Mouse (Mus musculus) intestine, embryonic 14.5 days (tissue): ENCODE results near the gene Ankrd2. TPM values are rescaled to one million over a fixed set of nuclear protein-coding genes. Genes with fewer than 3 reads are reported as not detected.
A peak's percentile ranks its signal among the peaks of the same experiment; 100 is the strongest.

Experiments used
- ATAC-seq: fragments of 200-750 bp; cut with Nextera tagmentation; replicated peaks from 2 replicates; pipeline ENCODE4 v1.8.0; 2017; ENCODE audit warnings: low read depth, moderate number of reproducible peaks, moderate TSS enrichment, moderate library complexity; ENCODE audit not compliant: low FRiP score, low TSS enrichment
- DNase-seq: peaks from one replicate; pipeline ENCODE4 v3.0.0-alpha.2; 2018; ENCODE audit warnings: low spot score
- H3K27ac ChIP-seq: fragments of 300-500 bp; sonication (generic); 2 replicates; pipeline ENCODE4 v1.5.1; 2014; ENCODE audit warnings: low read depth, mild to moderate bottlenecking, control low read depth
- H3K27me3 ChIP-seq: fragments of 300-500 bp; sonication (generic); replicated peaks from 2 replicates; pipeline ENCODE4 v1.6.1; 2014; ENCODE audit warnings: low read length, control low read depth; ENCODE audit not compliant: control insufficient read depth, insufficient read depth
- H3K36me3 ChIP-seq: fragments of 300-500 bp; sonication (generic); 2 replicates; pipeline ENCODE4 v1.6.1; 2014; ENCODE audit warnings: low read length, control low read depth; ENCODE audit not compliant: control insufficient read depth, insufficient read depth
- H3K4me1 ChIP-seq: fragments of 300-500 bp; sonication (generic); replicated peaks from 2 replicates; pipeline ENCODE4 v1.6.1; 2014; ENCODE audit warnings: low read length, control low read depth, mixed read lengths; ENCODE audit not compliant: control insufficient read depth, insufficient read depth
- H3K4me2 ChIP-seq: fragments of 300-500 bp; sonication (generic); 2 replicates; pipeline ENCODE4 v1.6.1; 2014; ENCODE audit warnings: low read length
- H3K4me3 ChIP-seq: fragments of 300-500 bp; sonication (generic); 2 replicates; pipeline ENCODE4 v1.5.1; 2014; ENCODE audit warnings: low read depth, low read length, control low read depth, mixed read lengths
- H3K9ac ChIP-seq: fragments of 300-500 bp; sonication (generic); 2 replicates; pipeline ENCODE4 v1.6.1; 2014; ENCODE audit warnings: mild to moderate bottlenecking, low read length
- H3K9me3 ChIP-seq: fragments of 300-500 bp; sonication (generic); 2 replicates; pipeline ENCODE4 v1.6.1; 2016; ENCODE audit warnings: low read length, control low read depth; ENCODE audit not compliant: control insufficient read depth
- whole genome bisulfite sequencing: fragments of 180-500 bp; shearing (Covaris S2); extraction: QIAGEN DNeasy Blood & Tissue Kit; methylation state at CpG from one replicate; pipeline ENCODE4 v1.1.7; 2014; 5-methylcytosine and 5-hydroxymethylcytosine counted together
- polyA plus RNA-seq: library from polyadenylated mRNA; unstranded; fragments of >200 nt; fragmentation: Nextera tagmentation; extraction: Ambion mirVana; gene quantifications from 2 replicates; pipeline ENCODE4 v1.2.1, GENCODE M21; 2014

The Ankrd2 gene
- polyA plus RNA-seq, 1 experiment from 2014 or later = 0.27 TPM

GRCm38 (mm10) chr19:42009067-42009466, 26.7 kb upstream of the Ankrd2 start:
- ATAC-seq (no peak), DNase-seq (no peak)
- H3K27ac ChIP-seq = no peak overlapping the region
- H3K36me3 ChIP-seq = no peaks in the 10 kb centered on the region
- no peaks in the 10 kb centered on the region for H3K27me3 ChIP-seq
- H3K4me3 ChIP-seq = no peak overlapping the region
- no peak overlapping the region for H3K4me2 ChIP-seq
- H3K9me3 ChIP-seq = no peaks in the 10 kb centered on the region
- H3K4me1 ChIP-seq = peaks cover 7% of the 10 kb centered on the region; the same call in 1 of the 2 replicates
- 29% methylated on average over 7 of the region's 7 CpGs for WGBS
- H3K9ac ChIP-seq = no peak overlapping the region

GRCm38 (mm10) chr19:42010436-42010835, 25.4 kb upstream of the Ankrd2 start:
- no peaks in the 10 kb centered on the region for H3K36me3 ChIP-seq
- H3K9me3 ChIP-seq = no peaks in the 10 kb centered on the region
- H3K4me3 ChIP-seq = no peak overlapping the region
- WGBS = 69% methylated on average over 4 of the region's 4 CpGs
- no peak overlapping the region for H3K9ac ChIP-seq
- peaks cover 5% of the 10 kb centered on the region; the same call in 1 of the 2 replicates for H3K4me1 ChIP-seq
- ATAC-seq = no peak
- H3K27me3 ChIP-seq = no peaks in the 10 kb centered on the region
- no peak for DNase-seq
- no peak overlapping the region for H3K4me2 ChIP-seq
- no peak overlapping the region for H3K27ac ChIP-seq

GRCm38 (mm10) chr19:42011123-42011522, 24.7 kb upstream of the Ankrd2 start:
- Histone ChIP-seq H3K27me3 (no peaks in the 10 kb centered on the region), H3K9me3 (no peaks in the 10 kb centered on the region), H3K36me3 (no peaks in the 10 kb centered on the region), H3K9ac (no peak overlapping the region), H3K4me1 (peaks cover 5% of the 10 kb centered on the region; the same call in 1 of the 2 replicates), H3K27ac (no peak overlapping the region), H3K4me3 (no peak overlapping the region), H3K4me2 (no peak overlapping the region)
- 87% methylated on average over 7 of the region's 7 CpGs for WGBS
- DNase-seq (no peak), ATAC-seq (no peak)

- Histone ChIP-seq H3K27me3 (no peaks in the 10 kb centered on the region), H3K27ac (no peak overlapping the region), H3K9me3 (no peaks in the 10 kb centered on the region), H3K4me3 (no peak overlapping the region), H3K4me1 (peaks cover 3% of the 10 kb centered on the region; the same call in 1 of the 2 replicates), H3K36me3 (no peaks in the 10 kb centered on the region), H3K9ac (no peak overlapping the region), H3K4me2 (no peak overlapping the region)
- no peak for DNase-seq
- no peak for ATAC-seq
- WGBS = 85% methylated on average over 3 of the region's 3 CpGs
Observed at GRCm38 (mm10) chr19:42014231-42014825, 21.5 kb upstream of the Ankrd2 start.

GRCm38 (mm10) chr19:42015001-42015400, 20.8 kb upstream of the Ankrd2 start:
- Histone ChIP-seq H3K36me3 (no peaks in the 10 kb centered on the region), H3K9ac (no peak overlapping the region), H3K4me1 (peaks cover 3% of the 10 kb centered on the region; the same call in 1 of the 2 replicates), H3K27ac (no peak overlapping the region), H3K9me3 (no peaks in the 10 kb centered on the region), H3K4me2 (no peak overlapping the region), H3K4me3 (no peak overlapping the region), H3K27me3 (no peaks in the 10 kb centered on the region)
- 80% methylated on average over 6 of the region's 6 CpGs for whole genome bisulfite sequencing
- ATAC-seq = no peak
- no peak for DNase-seq

- no peak for ATAC-seq
- no peak overlapping the region for H3K9ac ChIP-seq
- no peak overlapping the region for H3K27ac ChIP-seq
Observed at GRCm38 (mm10) chr19:42016251-42016650, 19.5 kb upstream of the Ankrd2 start.

GRCm38 (mm10) chr19:42016840-42017239, 19.0 kb upstream of the Ankrd2 start:
- 74% methylated on average over 5 of the region's 5 CpGs for WGBS
- DNase-seq (no peak), ATAC-seq (no peak)
- Histone ChIP-seq H3K9me3 (no peaks in the 10 kb centered on the region), H3K4me1 (peaks cover 3% of the 10 kb centered on the region; the same call in 1 of the 2 replicates), H3K4me2 (no peak overlapping the region), H3K9ac (no peak overlapping the region), H3K27me3 (no peaks in the 10 kb centered on the region), H3K36me3 (no peaks in the 10 kb centered on the region), H3K4me3 (no peak overlapping the region), H3K27ac (peak overlapping the region; percentile 44)

More at GRCm38 (mm10) chr19:42016251-42016650, 19.5 kb upstream of the Ankrd2 start:
- Histone ChIP-seq H3K36me3 (no peaks in the 10 kb centered on the region), H3K27me3 (no peaks in the 10 kb centered on the region), H3K4me2 (no peak overlapping the region), H3K4me1 (peaks cover 3% of the 10 kb centered on the region; the same call in 1 of the 2 replicates), H3K4me3 (no peak overlapping the region), H3K9me3 (no peaks in the 10 kb centered on the region)
- no peak for DNase-seq
- 81% methylated on average over 4 of the region's 4 CpGs for WGBS

- Histone ChIP-seq H3K9me3 (no peaks in the 10 kb centered on the region), H3K4me2 (no peak overlapping the region), H3K4me1 (peaks cover 3% of the 10 kb centered on the region; the same call in 1 of the 2 replicates), H3K27ac (peak overlapping the region; percentile 44), H3K4me3 (no peak overlapping the region), H3K36me3 (no peaks in the 10 kb centered on the region), H3K9ac (no peak overlapping the region), H3K27me3 (no peaks in the 10 kb centered on the region)
- 0 out of 2 replicates have a peak, but pooled peaks have one; percentile 36 for ATAC-seq
- 58% methylated on average over 8 of the region's 8 CpGs for WGBS
- no peak for DNase-seq
Observed at GRCm38 (mm10) chr19:42017399-42018247, 18.2 kb upstream of the Ankrd2 start.
